Mouse (Mus musculus) intestine, embryonic 16.5 days (tissue): ENCODE results near the gene Vps54. TPM values are rescaled to one million over a fixed set of nuclear protein-coding genes. Genes with fewer than 3 reads are reported as not detected.
"Not testable (repeated sequence)": the region's sequence is repeated elsewhere in the genome, so short reads cannot be mapped to it uniquely, and the experiment has no call there.

Experiments used
- ATAC-seq: fragments of 200-750 bp; cut with Nextera tagmentation; 2 replicates; pipeline ENCODE4 v1.8.0; 2017; ENCODE audit warnings: moderate TSS enrichment, moderate library complexity
- H3K27ac ChIP-seq: fragments of 300-500 bp; sonication (generic); 2 replicates; pipeline ENCODE4 v1.5.1; 2014; ENCODE audit warnings: mild to moderate bottlenecking, low read length
- H3K27me3 ChIP-seq: fragments of 300-500 bp; sonication (generic); replicated peaks from 2 replicates; pipeline ENCODE4 v1.6.1; 2014; ENCODE audit warnings: low read length, control low read depth, mixed read lengths; ENCODE audit not compliant: control insufficient read depth, insufficient read depth
- H3K36me3 ChIP-seq: fragments of 300-500 bp; sonication (generic); 2 replicates; pipeline ENCODE4 v1.6.1; 2014; ENCODE audit warnings: low read length, control low read depth; ENCODE audit not compliant: control insufficient read depth, insufficient read depth
- H3K4me1 ChIP-seq: fragments of 300-500 bp; sonication (generic); 2 replicates; pipeline ENCODE4 v1.6.1; 2014; ENCODE audit warnings: low read length, control low read depth, mixed read lengths; ENCODE audit not compliant: control insufficient read depth, insufficient read depth
- H3K4me2 ChIP-seq: fragments of 300-500 bp; sonication (generic); 2 replicates; pipeline ENCODE4 v1.6.1; 2014; ENCODE audit warnings: low read depth, low read length, control low read depth
- H3K4me3 ChIP-seq: fragments of 300-500 bp; sonication (generic); 2 replicates; pipeline ENCODE4 v1.5.1; 2014; ENCODE audit warnings: mild to moderate bottlenecking, low read length
- H3K9ac ChIP-seq: fragments of 300-500 bp; sonication (generic); 2 replicates; pipeline ENCODE4 v1.6.1; 2014; ENCODE audit warnings: low read depth, low read length
- H3K9me3 ChIP-seq: fragments of 300-500 bp; sonication (generic); 2 replicates; pipeline ENCODE4 v1.6.1; 2016; ENCODE audit warnings: low read length, control low read depth; ENCODE audit not compliant: control insufficient read depth
- WGBS: fragments of 180-500 bp; shearing (Covaris S2); extraction: QIAGEN DNeasy Blood & Tissue Kit; methylation state at CpG from one replicate; pipeline ENCODE4 v1.1.7; 2014; 5-methylcytosine and 5-hydroxymethylcytosine counted together
- polyA plus RNA-seq: library from polyadenylated mRNA; unstranded; fragments of >200 nt; fragmentation: Nextera tagmentation; extraction: Ambion mirVana; gene quantifications from 2 replicates; pipeline ENCODE4 v1.2.1, GENCODE M21; 2015

Vps54 gene
- polyA plus RNA-seq, 1 experiment from 2014 or later, result 8.6 TPM

GRCm38 (mm10) chr11:21265423-21265822 is 26.3 kb downstream of the Vps54 start:
- no peak overlapping the region for H3K27ac ChIP-seq
- H3K36me3 ChIP-seq, result 0 out of 2 replicates have a peak, but pooled peaks cover 3% of the 10 kb centered on the region
- ATAC-seq, result no peak
- no peaks in the 10 kb centered on the region for H3K4me1 ChIP-seq
- no peak overlapping the region for H3K4me2 ChIP-seq
- H3K9me3 ChIP-seq, result peaks cover 5% of the 10 kb centered on the region; the same call in 1 of the 2 replicates
- no peaks in the 10 kb centered on the region for H3K27me3 ChIP-seq
- no peak overlapping the region for H3K9ac ChIP-seq
- WGBS, result 84% methylated on average over 3 of the region's 3 CpGs
- no peak overlapping the region for H3K4me3 ChIP-seq

- ATAC-seq, result no peak
- Histone ChIP-seq H3K27me3 (no peaks in the 10 kb centered on the region), H3K9ac (no peak overlapping the region), H3K9me3 (no peaks in the 10 kb centered on the region), H3K4me2 (no peak overlapping the region), H3K4me3 (no peak overlapping the region), H3K27ac (no peak overlapping the region), H3K4me1 (no peaks in the 10 kb centered on the region), H3K36me3 (no peaks in the 10 kb centered on the region)
- 85% methylated on average over 2 of the region's 2 CpGs for WGBS
Observed at GRCm38 (mm10) chr11:21276151-21276550, 37.1 kb downstream of the Vps54 start.

DNA sequence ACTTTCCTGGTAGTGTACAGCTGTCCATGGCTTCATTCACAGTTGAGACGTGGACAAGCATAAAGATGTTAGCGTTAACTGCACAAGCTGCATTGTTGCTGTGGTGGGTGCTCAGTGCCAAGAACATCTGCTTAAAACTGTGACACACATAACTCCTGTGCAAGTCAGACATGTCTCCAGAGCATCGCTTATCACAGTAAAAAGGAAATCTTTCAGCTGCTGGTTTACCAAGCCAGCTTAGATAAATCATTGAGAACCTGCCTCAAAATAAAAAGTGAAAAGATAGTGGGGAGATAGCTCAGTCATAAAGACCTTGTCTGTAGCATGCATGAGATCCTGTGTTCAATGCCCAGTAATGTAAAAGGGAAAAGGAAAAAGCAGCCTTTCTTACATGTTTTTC is 47.3 kb downstream of the Vps54 start:
- ATAC-seq, result no peak
- no peak overlapping the region for H3K4me2 ChIP-seq
- no peaks in the 10 kb centered on the region for H3K9me3 ChIP-seq
- H3K4me3 ChIP-seq, result no peak overlapping the region
- no peak overlapping the region for H3K9ac ChIP-seq
- no peaks in the 10 kb centered on the region for H3K27me3 ChIP-seq
- no peaks in the 10 kb centered on the region for H3K36me3 ChIP-seq
- 77% methylated on average over 3 of the region's 3 CpGs for WGBS
- no peaks in the 10 kb centered on the region for H3K4me1 ChIP-seq
- no peak overlapping the region for H3K27ac ChIP-seq

GRCm38 (mm10) chr11:21288153-21288552 is 49.1 kb downstream of the Vps54 start:
- ATAC-seq, H3K27me3 ChIP-seq, H3K9me3 ChIP-seq, H3K36me3 ChIP-seq, H3K4me3 ChIP-seq, H3K4me2 ChIP-seq, H3K4me1 ChIP-seq, H3K27ac ChIP-seq, H3K9ac ChIP-seq: not testable (repeated sequence)
- 92% methylated on average over 2 of the region's 2 CpGs for WGBS

DNA sequence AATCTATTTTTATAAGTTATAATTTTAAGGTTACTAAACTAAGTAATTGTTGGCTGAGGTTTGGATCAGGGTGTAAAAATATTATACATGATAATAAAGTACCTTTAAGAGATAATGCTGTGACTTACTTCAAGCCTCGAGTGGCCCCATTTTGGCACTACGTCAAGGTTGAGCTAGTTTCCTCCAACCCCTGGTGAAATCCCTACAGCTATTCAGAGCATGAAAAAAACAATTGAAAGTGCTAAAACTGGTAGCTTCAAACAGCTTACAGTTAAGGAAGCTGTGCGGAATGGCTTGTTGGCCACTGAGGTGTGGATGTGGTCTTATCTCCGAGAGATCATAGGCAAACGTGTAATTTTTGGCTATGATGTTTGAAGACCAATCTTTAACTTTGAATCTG is 56.4 kb downstream of the Vps54 start:
- H3K36me3 ChIP-seq, result peaks cover 4% of the 10 kb centered on the region; the same call in 1 of the 2 replicates
- H3K4me1 ChIP-seq, result no peaks in the 10 kb centered on the region
- H3K4me2 ChIP-seq, result no peak overlapping the region
- WGBS, result 84% methylated on average over 5 of the region's 5 CpGs
- no peak overlapping the region for H3K27ac ChIP-seq
- H3K4me3 ChIP-seq, result no peak overlapping the region
- H3K9me3 ChIP-seq, result no peaks in the 10 kb centered on the region
- no peak for ATAC-seq
- no peaks in the 10 kb centered on the region for H3K27me3 ChIP-seq
- no peak overlapping the region for H3K9ac ChIP-seq

DNA sequence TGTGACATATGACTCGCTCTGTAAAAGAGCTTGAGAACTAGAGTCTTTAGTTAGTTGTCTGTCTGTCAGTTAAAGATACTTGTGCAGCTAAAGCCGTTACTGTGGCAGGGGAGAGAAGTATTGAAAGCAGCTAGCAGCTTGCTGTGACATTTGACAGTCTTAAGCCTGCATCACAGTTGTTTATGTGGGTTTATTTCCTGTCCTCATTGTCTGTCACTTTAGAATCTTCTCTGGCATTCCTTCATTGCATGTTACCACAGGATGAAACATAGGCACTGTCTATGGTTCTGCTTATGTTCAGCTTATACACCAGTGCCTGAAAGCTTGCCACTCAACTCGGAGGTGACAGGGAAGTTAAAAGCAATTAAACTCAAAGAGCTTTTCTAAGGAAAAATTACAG is 64.5 kb downstream of the Vps54 start:
- Histone ChIP-seq H3K4me3 (no peak overlapping the region), H3K27me3 (no peaks in the 10 kb centered on the region), H3K9me3 (no peaks in the 10 kb centered on the region), H3K9ac (no peak overlapping the region), H3K27ac (no peak overlapping the region), H3K36me3 (peaks cover 8% of the 10 kb centered on the region; the same call in 1 of the 2 replicates), H3K4me2 (no peak overlapping the region), H3K4me1 (no peaks in the 10 kb centered on the region)
- no peak for ATAC-seq
- WGBS, result 76% methylated on average over 3 of the region's 3 CpGs

- no peaks in the 10 kb centered on the region for H3K27me3 ChIP-seq
- H3K9ac ChIP-seq, result no peak overlapping the region
- H3K9me3 ChIP-seq, result no peaks in the 10 kb centered on the region
- H3K36me3 ChIP-seq, result peaks cover 4% of the 10 kb centered on the region; the same call in 1 of the 2 replicates
- 66% methylated on average over 5 of the region's 5 CpGs for WGBS
- no peak overlapping the region for H3K27ac ChIP-seq
- H3K4me3 ChIP-seq, result no peak overlapping the region
- H3K4me1 ChIP-seq, result no peaks in the 10 kb centered on the region
- peak; percentile 89 for ATAC-seq
- H3K4me2 ChIP-seq, result no peak overlapping the region
Observed at GRCm38 (mm10) chr11:21307078-21307668, 68.1 kb downstream of the Vps54 start.

DNA sequence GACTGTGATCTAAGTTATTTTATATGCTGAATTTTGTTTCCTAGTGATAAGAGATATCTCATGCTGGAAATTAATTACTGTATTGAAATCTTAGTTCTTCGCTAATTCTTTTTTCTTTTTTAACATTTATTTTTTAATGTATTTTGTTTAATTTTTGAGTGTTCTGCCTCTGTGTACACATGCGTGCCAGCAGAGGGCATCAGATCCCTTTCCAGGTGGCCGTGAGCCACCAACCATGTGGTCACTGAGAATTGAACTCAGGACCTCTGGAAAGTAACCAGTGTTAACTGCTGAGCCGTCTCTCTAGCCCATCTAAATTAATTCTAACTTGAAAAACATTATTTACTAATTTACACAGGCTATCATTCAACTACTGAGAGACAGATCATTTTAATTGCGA is 69.0 kb downstream of the Vps54 start:
- no peak overlapping the region for H3K9ac ChIP-seq
- no peaks in the 10 kb centered on the region for H3K27me3 ChIP-seq
- H3K4me2 ChIP-seq, result no peak overlapping the region
- 86% methylated on average over 5 of the region's 5 CpGs for WGBS
- H3K27ac ChIP-seq, result no peak overlapping the region
- H3K9me3 ChIP-seq, result no peaks in the 10 kb centered on the region
- ATAC-seq, result no peak
- H3K4me3 ChIP-seq, result no peak overlapping the region
- H3K4me1 ChIP-seq, result no peaks in the 10 kb centered on the region
- peaks cover 4% of the 10 kb centered on the region; the same call in 1 of the 2 replicates for H3K36me3 ChIP-seq

DNA sequence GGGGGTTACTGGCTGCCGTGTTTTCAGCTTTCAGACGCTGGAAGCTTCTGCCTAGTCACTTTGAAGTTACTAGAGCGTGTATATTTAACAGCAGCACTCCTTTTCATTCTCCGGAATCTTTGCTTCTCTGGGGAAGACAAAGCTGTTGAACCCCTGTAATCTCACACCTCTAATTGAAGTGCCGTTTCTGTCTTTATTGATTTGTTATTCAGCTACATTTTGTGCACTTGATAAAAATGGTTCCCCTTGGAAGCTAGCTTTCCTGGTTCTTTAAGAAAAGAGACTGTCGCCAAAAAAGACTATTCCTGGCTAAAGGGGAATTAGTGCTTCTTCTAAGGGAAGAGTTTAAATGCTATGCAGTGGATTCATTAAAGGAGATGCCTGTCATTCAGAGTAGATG is 70.4 kb downstream of the Vps54 start:
- no peaks in the 10 kb centered on the region for H3K4me1 ChIP-seq
- no peaks in the 10 kb centered on the region for H3K27me3 ChIP-seq
- no peak overlapping the region for H3K4me3 ChIP-seq
- H3K36me3 ChIP-seq, result peaks cover 4% of the 10 kb centered on the region; the same call in 1 of the 2 replicates
- WGBS, result 79% methylated on average over 6 of the region's 6 CpGs
- H3K9ac ChIP-seq, result no peak overlapping the region
- ATAC-seq, result no peak
- H3K27ac ChIP-seq, result no peak overlapping the region
- H3K9me3 ChIP-seq, result no peaks in the 10 kb centered on the region
- no peak overlapping the region for H3K4me2 ChIP-seq
